Mouse (Mus musculus): Measurements from ENCODE around the gene Igsf11.
A peak's percentile ranks its signal among the peaks of the same experiment; 100 is the strongest.
"Not testable (repeated sequence)": the region's sequence is repeated elsewhere in the genome, so short reads cannot be mapped to it uniquely, and the experiment has no call there.

Igsf11 gene

GRCm38 (mm10) chr16:38982508-38983236 lies 90.2 kb downstream of the Igsf11 start:
- no peak for DNase-seq (ENCODE audit: low read depth, low spot score)

GRCm38 (mm10) chr16:38983850-38984249 lies 91.4 kb downstream of the Igsf11 start:
- DNase-seq (ENCODE audit: low read depth, low spot score), result not testable (repeated sequence)

GRCm38 (mm10) chr16:38985411-38985810 lies 92.9 kb downstream of the Igsf11 start:
- no peak for DNase-seq (ENCODE audit: low read depth, low spot score)

- no peak for DNase-seq (ENCODE audit: low read depth, low spot score)
Observed at GRCm38 (mm10) chr16:38986410-38986809, 93.9 kb downstream of the Igsf11 start.

GRCm38 (mm10) chr16:38993711-38994110 lies 101.2 kb downstream of the Igsf11 start:
- no peak for DNase-seq (ENCODE audit: low read depth, low spot score)

GRCm38 (mm10) chr16:38998496-38999258 lies 106.2 kb downstream of the Igsf11 start:
- no peak for DNase-seq (ENCODE audit: low read depth, low spot score)

- no peak for DNase-seq (ENCODE audit: low read depth, low spot score)
Observed at GRCm38 (mm10) chr16:38999298-38999697, 106.8 kb downstream of the Igsf11 start.

GRCm38 (mm10) chr16:39006978-39007377 lies 114.5 kb downstream of the Igsf11 start:
- no peak for DNase-seq (ENCODE audit: low read depth, low spot score)

GRCm38 (mm10) chr16:39019449-39019848 lies 127.0 kb downstream of the Igsf11 start:
- DNase-seq (ENCODE audit: low read depth, low spot score), result no peak

- DNase-seq (ENCODE audit: low read depth, low spot score), result no peak
Observed at GRCm38 (mm10) chr16:39025989-39026736, 133.7 kb downstream of the Igsf11 start.

GRCm38 (mm10) chr16:39031350-39031749 lies 138.9 kb downstream of the Igsf11 start:
- no peak for DNase-seq (ENCODE audit: low read depth, low spot score)

GRCm38 (mm10) chr16:39037257-39037656 lies 144.8 kb downstream of the Igsf11 start:
- no peak for DNase-seq (ENCODE audit: low read depth, low spot score)

- no peak for DNase-seq (ENCODE audit: low read depth, low spot score)
Observed at GRCm38 (mm10) chr16:39044381-39044780, 151.9 kb downstream of the Igsf11 start.

GRCm38 (mm10) chr16:39048889-39049288 lies 156.4 kb downstream of the Igsf11 start:
- peak; percentile 44 for DNase-seq (ENCODE audit: low read depth, low spot score)

GRCm38 (mm10) chr16:39052971-39053370 lies 160.5 kb downstream of the Igsf11 start:
- DNase-seq (ENCODE audit: low read depth, low spot score), result peak; percentile 71

GRCm38 (mm10) chr16:39053779-39054178 lies 161.3 kb downstream of the Igsf11 start:
- no peak for DNase-seq (ENCODE audit: low read depth, low spot score)

GRCm38 (mm10) chr16:39056061-39056460 lies 163.6 kb downstream of the Igsf11 start:
- peak; percentile 81 for DNase-seq (ENCODE audit: low read depth, low spot score)

- DNase-seq (ENCODE audit: low read depth, low spot score), result no peak
Observed at GRCm38 (mm10) chr16:39056961-39057360, 164.5 kb downstream of the Igsf11 start.

- no peak for DNase-seq (ENCODE audit: low read depth, low spot score)
Observed at GRCm38 (mm10) chr16:39058869-39059268, 166.4 kb downstream of the Igsf11 start.

GRCm38 (mm10) chr16:39062596-39062995 lies 170.1 kb downstream of the Igsf11 start:
- peak; percentile 59 for DNase-seq (ENCODE audit: low read depth, low spot score)

GRCm38 (mm10) chr16:39065576-39065975 lies 173.1 kb downstream of the Igsf11 start:
- DNase-seq (ENCODE audit: low read depth, low spot score), result no peak

GRCm38 (mm10) chr16:39071431-39071830 lies 179.0 kb downstream of the Igsf11 start:
- no peak for DNase-seq (ENCODE audit: low read depth, low spot score)

Measured in ES-CJ7 (cell line).